Mouse (Mus musculus) MEL-GATA-1-ER (cell line): ENCODE results near the gene Gm5089.

Source experiments
- DNase-seq: peaks from one replicate; pipeline ENCODE4 v3.0.0-alpha.2; 2012; ENCODE audit warnings: low read depth; ENCODE audit errors: extremely low read depth

Gene Gm5089

GRCm38 (mm10) chr14:122477971-122478573, 27.2 kb upstream of the Gm5089 start:
- DNase-seq, result peak; percentile 9

GRCm38 (mm10) chr14:122477261-122477671, 26.4 kb upstream of the Gm5089 start:
- no peak for DNase-seq

- DNase-seq, result no peak
These were observed 25.9 kb upstream of the Gm5089 start for GRCm38 (mm10) chr14:122476822-122477215.

- DNase-seq, result no peak
These were observed 25.3 kb upstream of the Gm5089 start for GRCm38 (mm10) chr14:122476041-122476821.

GRCm38 (mm10) chr14:122475557-122476040, 24.7 kb upstream of the Gm5089 start:
- no peak for DNase-seq

GRCm38 (mm10) chr14:122474891-122475556, 24.1 kb upstream of the Gm5089 start, which contains the start of gene Zic2:
Zic2 (plus strand) TSS chr14:122475435.
- DNase-seq, result no peak

GRCm38 (mm10) chr14:122474041-122474890, 23.4 kb upstream of the Gm5089 start:
- DNase-seq, result no peak

GRCm38 (mm10) chr14:122473211-122473751, 22.4 kb upstream of the Gm5089 start:
- DNase-seq, result no peak

GRCm38 (mm10) chr14:122472647-122473046, 21.7 kb upstream of the Gm5089 start:
- DNase-seq, result no peak

GRCm38 (mm10) chr14:122472161-122472560, 21.2 kb upstream of the Gm5089 start:
- no peak for DNase-seq

- DNase-seq, result no peak
These were observed 20.7 kb upstream of the Gm5089 start for GRCm38 (mm10) chr14:122471449-122472085.

- no peak for DNase-seq
These were observed 18.2 kb upstream of the Gm5089 start for GRCm38 (mm10) chr14:122468971-122469755.

- DNase-seq, result no peak
These were observed 17.3 kb upstream of the Gm5089 start for GRCm38 (mm10) chr14:122467926-122468841.

- DNase-seq, result no peak
These were observed 15.9 kb upstream of the Gm5089 start for GRCm38 (mm10) chr14:122466756-122467362.

GRCm38 (mm10) chr14:122465931-122466490, 15.1 kb upstream of the Gm5089 start:
- DNase-seq, result peak; percentile 17

GRCm38 (mm10) chr14:122464763-122465741, 14.1 kb upstream of the Gm5089 start, which contains the start of gene Zic5:
Zic5 (minus strand) TSS chr14:122465677.
- DNase-seq, result peak; percentile 82
